Mouse (Mus musculus) ES-Bruce4 (cell line): ENCODE measurements around the gene Srsf5. TPM values are rescaled to one million over a fixed set of nuclear protein-coding genes. Genes with fewer than 3 reads are reported as not detected.

ENCODE experiments used
- H3K27ac ChIP-seq: 2 replicates; pipeline ENCODE4 v1.5.1; 2012; ENCODE audit warnings: low read length, inconsistent platforms; ENCODE audit not compliant: insufficient read depth
- H3K27me3 ChIP-seq: 2 replicates; pipeline ENCODE4 v1.6.1; 2012; ENCODE audit warnings: mild to moderate bottlenecking, low read length, inconsistent platforms; ENCODE audit not compliant: control insufficient read depth, poor library complexity, insufficient read depth, severe bottlenecking
- H3K36me3 ChIP-seq: 2 replicates; pipeline ENCODE4 v1.6.1; 2012; ENCODE audit warnings: inconsistent platforms, mild to moderate bottlenecking, low read length, moderate library complexity; ENCODE audit not compliant: control insufficient read depth, poor library complexity, insufficient read depth, severe bottlenecking
- H3K4me1 ChIP-seq: one replicate; pipeline ENCODE4 v1.8.1; 2011; ENCODE audit warnings: low read length; ENCODE audit not compliant: control insufficient read depth, insufficient read depth
- H3K4me3 ChIP-seq: 2 replicates; pipeline ENCODE4 v1.5.1; 2011; ENCODE audit warnings: low read depth, mild to moderate bottlenecking, low read length
- H3K9ac ChIP-seq: 2 replicates; pipeline ENCODE4 v1.6.1; 2012; ENCODE audit warnings: low read depth, mild to moderate bottlenecking, inconsistent platforms; ENCODE audit not compliant: poor library complexity, severe bottlenecking
- H3K9me3 ChIP-seq: replicated peaks from 2 replicates; pipeline ENCODE4 v1.6.1; 2012; ENCODE audit warnings: mild to moderate bottlenecking, low read length, inconsistent platforms; ENCODE audit not compliant: control insufficient read depth, poor library complexity, insufficient read depth, severe bottlenecking
- CTCF ChIP-seq: IDR thresholded peaks from one replicate; pipeline ENCODE4 v1.8.1; 2011; ENCODE audit warnings: low read depth, low read length
- EP300 ChIP-seq: IDR thresholded peaks from 2 replicates; pipeline ENCODE4 v1.6.1; 2011; ENCODE audit warnings: low read depth, low read length; ENCODE audit not compliant: insufficient read depth
- POLR2A ChIP-seq: IDR thresholded peaks from one replicate; pipeline ENCODE4 v1.8.1; 2011; ENCODE audit warnings: low read length; ENCODE audit not compliant: insufficient read depth
- polyA plus RNA-seq: library from polyadenylated mRNA; stranded (reverse); fragments of >200 nt; gene quantifications from 2 replicates; pipeline ENCODE4 v1.2.4, GENCODE M21; 2011; ENCODE audit warnings: low read depth; ENCODE audit not compliant: missing spikeins, insufficient read depth, insufficient read length

Srsf5 gene
- polyA plus RNA-seq, 1 experiment: 605 TPM

DNA sequence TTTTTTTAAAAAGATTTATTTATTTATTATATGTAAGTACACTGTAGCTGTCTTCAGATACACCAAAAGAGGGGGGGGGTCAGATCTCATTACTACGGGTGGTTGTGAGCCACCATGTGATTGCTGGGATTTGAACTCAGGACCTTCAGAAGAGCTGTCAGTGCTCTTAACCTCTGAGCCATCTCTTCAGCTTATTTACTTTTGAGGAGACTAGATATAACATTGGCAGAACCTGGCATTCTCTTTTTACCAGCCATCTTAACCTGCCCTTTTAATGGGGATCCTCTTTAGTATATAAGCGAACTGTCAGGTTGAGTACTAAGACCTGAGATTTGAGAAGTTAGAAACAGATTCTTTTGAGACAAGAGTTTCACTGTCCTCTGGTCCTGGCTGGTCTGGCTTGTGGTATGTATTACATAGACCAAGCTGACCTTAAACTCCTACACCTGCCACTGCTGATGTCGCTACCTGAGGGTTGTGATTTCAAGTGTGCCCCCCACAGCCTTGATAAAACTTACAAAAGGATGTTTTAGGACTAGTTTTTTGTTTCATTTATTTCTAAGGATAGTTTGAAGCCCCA is 6.4 kb downstream of the Srsf5 start:
- Histone ChIP-seq H3K4me3 (no peak overlapping the region), H3K36me3 (peaks cover 89% of the 10 kb centered on the region), H3K9me3 (no peaks in the 10 kb centered on the region), H3K9ac (no peak overlapping the region), H3K27me3 (no peaks in the 10 kb centered on the region), H3K27ac (no peak overlapping the region), H3K4me1 (no peaks in the 10 kb centered on the region)
- no peak for TF ChIP-seq EP300
- TF ChIP-seq CTCF: no peak
- no peak for TF ChIP-seq POLR2A

GRCm38 (mm10) chr12:80952526-80952925 is 7.2 kb downstream of the Srsf5 start:
- Histone ChIP-seq H3K9ac (no peak overlapping the region), H3K4me1 (no peaks in the 10 kb centered on the region), H3K36me3 (peaks cover 89% of the 10 kb centered on the region), H3K9me3 (no peaks in the 10 kb centered on the region), H3K4me3 (no peak overlapping the region), H3K27me3 (no peaks in the 10 kb centered on the region), H3K27ac (no peak overlapping the region)
- TF ChIP-seq EP300: no peak
- TF ChIP-seq POLR2A: no peak
- TF ChIP-seq CTCF: no peak

GRCm38 (mm10) chr12:80956039-80956438 is 10.7 kb downstream of the Srsf5 start:
- H3K9me3 ChIP-seq: no peaks in the 10 kb centered on the region
- H3K27me3 ChIP-seq: no peaks in the 10 kb centered on the region
- TF ChIP-seq EP300: no peak
- TF ChIP-seq POLR2A: no peak
- no peak for TF ChIP-seq CTCF
- H3K4me1 ChIP-seq: no peaks in the 10 kb centered on the region
- peaks cover 73% of the 10 kb centered on the region for H3K36me3 ChIP-seq
- H3K4me3 ChIP-seq: no peak overlapping the region
- no peak overlapping the region for H3K27ac ChIP-seq
- H3K9ac ChIP-seq: no peak overlapping the region

DNA sequence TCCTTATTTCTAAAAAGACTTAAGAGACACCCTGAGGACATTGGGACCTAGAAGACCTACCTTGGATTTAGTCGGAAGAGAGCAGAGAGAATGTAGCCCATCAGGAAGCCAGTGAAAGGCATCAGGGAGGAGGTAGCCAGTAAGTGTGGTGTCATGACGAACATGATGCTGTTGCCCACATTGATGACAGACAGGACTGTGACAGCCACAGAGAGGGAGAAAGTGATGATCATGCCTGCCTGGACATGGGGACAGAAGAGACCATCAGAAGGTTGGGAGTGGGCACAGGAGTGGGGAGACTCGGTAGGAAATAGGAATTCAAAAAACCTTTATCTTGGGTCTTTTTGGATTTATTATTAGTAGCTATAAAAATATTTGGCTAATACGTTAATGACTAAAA is 12.7 kb downstream of the Srsf5 start:
- no peaks in the 10 kb centered on the region for H3K4me1 ChIP-seq
- H3K9ac ChIP-seq: no peak overlapping the region
- H3K36me3 ChIP-seq: peaks cover 55% of the 10 kb centered on the region
- no peak overlapping the region for H3K27ac ChIP-seq
- no peaks in the 10 kb centered on the region for H3K27me3 ChIP-seq
- H3K9me3 ChIP-seq: no peaks in the 10 kb centered on the region
- H3K4me3 ChIP-seq: no peak overlapping the region
- TF ChIP-seq POLR2A (no peak), CTCF (no peak), EP300 (no peak)

GRCm38 (mm10) chr12:80962566-80962965 is 17.3 kb downstream of the Srsf5 start:
- Histone ChIP-seq H3K27me3 (no peaks in the 10 kb centered on the region), H3K9ac (no peak overlapping the region), H3K36me3 (peaks cover 11% of the 10 kb centered on the region), H3K27ac (no peak overlapping the region), H3K4me1 (no peaks in the 10 kb centered on the region), H3K4me3 (no peak overlapping the region), H3K9me3 (no peaks in the 10 kb centered on the region)
- TF ChIP-seq POLR2A: no peak
- TF ChIP-seq CTCF: no peak
- TF ChIP-seq EP300: no peak

DNA sequence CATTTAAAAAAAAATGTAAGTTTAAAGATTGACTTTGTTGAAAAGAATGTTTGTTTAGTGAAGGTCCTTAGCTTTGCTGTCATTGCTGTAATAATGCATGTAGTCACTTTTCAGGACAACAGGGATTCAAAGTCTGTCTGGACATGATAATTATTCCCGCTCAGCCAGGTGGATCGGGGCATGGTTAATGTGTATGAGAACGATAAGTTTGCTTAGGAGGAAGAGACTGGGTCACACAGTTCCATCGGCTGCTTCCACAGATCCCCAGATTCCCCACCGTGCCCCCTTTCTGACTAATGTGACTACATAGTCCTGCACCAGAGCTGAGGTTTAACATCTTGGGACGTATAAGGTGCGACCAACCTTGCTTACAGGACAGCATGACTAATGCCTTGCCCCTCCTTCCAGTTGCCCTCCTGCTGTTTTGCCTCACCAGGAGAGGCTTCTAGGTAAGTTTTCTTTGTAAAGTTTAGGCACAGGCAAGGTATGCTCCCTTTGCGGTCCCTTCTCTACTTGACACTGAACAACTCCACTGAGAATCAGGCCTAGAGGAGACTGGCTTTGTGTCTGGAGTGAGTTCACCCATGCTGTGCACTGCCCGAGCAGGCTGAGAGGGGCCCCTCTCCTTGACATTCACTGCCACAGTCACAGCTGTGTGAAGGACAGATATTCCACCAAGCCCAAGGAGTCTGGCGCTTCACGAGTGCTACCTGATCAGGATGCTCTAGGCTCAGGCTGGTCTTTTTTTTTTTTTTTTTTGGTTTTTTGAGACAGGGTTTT is 20.9 kb downstream of the Srsf5 start:
- no peak overlapping the region for H3K4me3 ChIP-seq
- no peaks in the 10 kb centered on the region for H3K27me3 ChIP-seq

More for the DNA sequence above, 20.9 kb downstream of the Srsf5 start:
- H3K36me3 ChIP-seq: no peaks in the 10 kb centered on the region
- H3K9ac ChIP-seq: no peak overlapping the region
- H3K27ac ChIP-seq: no peak overlapping the region
- TF ChIP-seq EP300 (no peak), CTCF (no peak), POLR2A (no peak)
- no peaks in the 10 kb centered on the region for H3K9me3 ChIP-seq
- no peaks in the 10 kb centered on the region for H3K4me1 ChIP-seq
